Mouse (Mus musculus) liver, adult 2 months (tissue): ENCODE measurements around the gene Rps19.

Experiments
- CTCF ChIP-seq: fragments of 200-500 bp; IDR thresholded peaks from 2 replicates; pipeline ENCODE4 v1.5.1; 2011; ENCODE audit warnings: low read depth, low read length, control low read depth
- POLR2A ChIP-seq: fragments of 200-500 bp; IDR thresholded peaks from 2 replicates; pipeline ENCODE4 v1.6.1; 2011; ENCODE audit warnings: low read length, control low read depth; ENCODE audit not compliant: insufficient read depth; ENCODE audit errors: extremely low read depth

- TF ChIP-seq POLR2A (no peak), CTCF (no peak)
Observed at GRCm38 (mm10) chr7:24907211-24907748, 23.1 kb downstream of the Rps19 start.
